Mouse (Mus musculus) cerebellum, adult 2 months (tissue): ENCODE data around the gene Pdss2. TPM values are rescaled to one million over a fixed set of nuclear protein-coding genes. Genes with fewer than 3 reads are reported as not detected.

Experiments used
- DNase-seq, 2 experiments: peaks; one replicate each; pipeline ENCODE4 v3.0.0; 2021
- H3K27ac ChIP-seq: fragments of 200-500 bp; 2 replicates; pipeline ENCODE4 v1.5.1; 2012; ENCODE audit warnings: low read length, control low read depth, inconsistent platforms; ENCODE audit not compliant: insufficient read depth
- H3K27me3 ChIP-seq: fragments of 200-500 bp; 2 replicates; pipeline ENCODE4 v1.6.1; 2012; ENCODE audit warnings: inconsistent platforms, mild to moderate bottlenecking, low read length, moderate library complexity; ENCODE audit not compliant: control insufficient read depth, insufficient read depth
- H3K4me1 ChIP-seq: fragments of 200-500 bp; 2 replicates; pipeline ENCODE4 v1.6.1; 2011; ENCODE audit warnings: low read length; ENCODE audit not compliant: control insufficient read depth, insufficient read depth
- H3K4me3 ChIP-seq: fragments of 200-500 bp; replicated peaks from 2 replicates; pipeline ENCODE3; 2011; ENCODE audit warnings: mild to moderate bottlenecking, low read depth, low read length, control low read depth; ENCODE audit not compliant: insufficient read depth
- CTCF ChIP-seq: fragments of 200-500 bp; IDR thresholded peaks from 2 replicates; pipeline ENCODE4 v1.5.1; 2011; ENCODE audit warnings: low read depth, mild to moderate bottlenecking, control low read depth, low read length, moderate library complexity, borderline replicate concordance; ENCODE audit not compliant: insufficient read depth
- POLR2A ChIP-seq: fragments of 200-500 bp; IDR thresholded peaks from 2 replicates; pipeline ENCODE4 v1.6.1; 2011; ENCODE audit warnings: low read length, control low read depth, borderline replicate concordance; ENCODE audit not compliant: insufficient read depth
- WGBS: fragments of 180-500 bp; shearing (Covaris S2); methylation state at CpG from one replicate; pipeline ENCODE4 v1.1.7; 2018; 5-methylcytosine and 5-hydroxymethylcytosine counted together
- polyA plus RNA-seq: library from polyadenylated mRNA; depleted of rRNA; stranded (reverse); fragments of >200 nt; gene quantifications from 2 replicates; pipeline ENCODE4 v1.2.3, GENCODE M21; 2012

Pdss2 gene
- polyA plus RNA-seq, 1 experiment, result 13.7 TPM

GRCm38 (mm10) chr10:43420660-43421413, 199.6 kb downstream of the Pdss2 start:
- no peak overlapping the region for H3K4me3 ChIP-seq
- no peaks in the 10 kb centered on the region for H3K27me3 ChIP-seq
- no peak overlapping the region for H3K27ac ChIP-seq
- H3K4me1 ChIP-seq, result no peaks in the 10 kb centered on the region
- TF ChIP-seq POLR2A (no peak), CTCF (no peak)
- WGBS, result 52% methylated on average over 22 of the region's 22 CpGs
- no peak for DNase-seq

GRCm38 (mm10) chr10:43422061-43422770, 200.9 kb downstream of the Pdss2 start:
- no peak overlapping the region for H3K4me3 ChIP-seq
- no peaks in the 10 kb centered on the region for H3K27me3 ChIP-seq
- no peak for DNase-seq
- WGBS, result 86% methylated on average over 15 of the region's 15 CpGs
- no peaks in the 10 kb centered on the region for H3K4me1 ChIP-seq
- TF ChIP-seq CTCF (no peak), POLR2A (no peak)
- H3K27ac ChIP-seq, result no peak overlapping the region

GRCm38 (mm10) chr10:43424545-43424944, 203.3 kb downstream of the Pdss2 start:
- Histone ChIP-seq H3K27ac (no peak overlapping the region), H3K4me1 (no peaks in the 10 kb centered on the region), H3K27me3 (no peaks in the 10 kb centered on the region), H3K4me3 (no peak overlapping the region)
- no peak for TF ChIP-seq CTCF
- no peak for TF ChIP-seq POLR2A
- WGBS, result 96% methylated on average over 5 of the region's 5 CpGs
- no peak for DNase-seq

GRCm38 (mm10) chr10:43430606-43431005, 209.3 kb downstream of the Pdss2 start:
- DNase-seq, result no peak
- H3K4me1 ChIP-seq, result no peaks in the 10 kb centered on the region
- no peak overlapping the region for H3K4me3 ChIP-seq
- H3K27ac ChIP-seq, result no peak overlapping the region
- no peaks in the 10 kb centered on the region for H3K27me3 ChIP-seq
- WGBS, result 68% methylated on average over 5 of the region's 5 CpGs
- TF ChIP-seq POLR2A (no peak), CTCF (no peak)

GRCm38 (mm10) chr10:43434326-43434725, 213.0 kb downstream of the Pdss2 start:
- DNase-seq, result no peak
- peaks cover under 1% of the 10 kb centered on the region; the same call in 1 of the 2 replicates for H3K4me1 ChIP-seq
- no peak for TF ChIP-seq CTCF
- no peak for TF ChIP-seq POLR2A
- H3K4me3 ChIP-seq, result no peak overlapping the region
- no peaks in the 10 kb centered on the region for H3K27me3 ChIP-seq
- WGBS, result 97% methylated on average over 4 of the region's 4 CpGs
- H3K27ac ChIP-seq, result no peak overlapping the region

- DNase-seq, result no peak
Observed at GRCm38 (mm10) chr10:43435757-43436156, 214.5 kb downstream of the Pdss2 start.

GRCm38 (mm10) chr10:43439492-43439941, 218.2 kb downstream of the Pdss2 start:
- no peak overlapping the region for H3K4me3 ChIP-seq
- no peak overlapping the region for H3K27ac ChIP-seq
- no peak for TF ChIP-seq POLR2A
- no peaks in the 10 kb centered on the region for H3K27me3 ChIP-seq
- DNase-seq, result no peak
- WGBS, result 34% methylated on average over 7 of the region's 7 CpGs
- peaks cover 4% of the 10 kb centered on the region; the same call in 1 of the 2 replicates for H3K4me1 ChIP-seq

More at GRCm38 (mm10) chr10:43435757-43436156, 214.5 kb downstream of the Pdss2 start:
- TF ChIP-seq POLR2A (no peak), CTCF (no peak)
- WGBS, result 91% methylated on average over 3 of the region's 3 CpGs
- H3K4me3 ChIP-seq, result no peak overlapping the region
- H3K27me3 ChIP-seq, result no peaks in the 10 kb centered on the region
- no peak overlapping the region for H3K27ac ChIP-seq
- H3K4me1 ChIP-seq, result peaks cover 4% of the 10 kb centered on the region; the same call in 1 of the 2 replicates

- TF ChIP-seq CTCF (no peak), POLR2A (no peak)
- Histone ChIP-seq H3K4me3 (no peak overlapping the region), H3K4me1 (peaks cover 4% of the 10 kb centered on the region; the same call in 1 of the 2 replicates), H3K27me3 (no peaks in the 10 kb centered on the region), H3K27ac (no peak overlapping the region)
- 66% methylated on average over 13 of the region's 13 CpGs for WGBS
- DNase-seq, result no peak
Observed at GRCm38 (mm10) chr10:43440050-43440449, 218.8 kb downstream of the Pdss2 start.
